Mouse (Mus musculus) gastrocnemius, postnatal 4 days (tissue): ENCODE data around the gene 4932429P05Rik. TPM values are rescaled to one million over a fixed set of nuclear protein-coding genes. Genes with fewer than 3 reads are reported as not detected.

Experiments used
- DNase-seq, 2 experiments: peaks; one replicate each; pipeline ENCODE4 v3.0.0; 2021 to 2022; ENCODE audit warnings: low spot score in 2 of 2, mixed read lengths in 2 of 2
- long read RNA-seq, 2 experiments: library from polyadenylated mRNA; stranded (forward); transcript quantifications; one replicate each; pipeline ENCODE4 v2.0.0; 2021
- total RNA-seq, 2 experiments: library from RNA; stranded (reverse); gene quantifications; 2 replicates each; pipeline ENCODE4 v1.2.3; 2021

The 4932429P05Rik gene
- not detected for total RNA-seq
- long read RNA-seq, experiment 1: 0 reads
- long read RNA-seq, experiment 2: 0 reads

- DNase-seq: no peak
Observed at GRCm38 (mm10) chrX:89751968-89752367, at the start of gene 4932429P05Rik. TSS of gene 4932429P05Rik (plus strand) at chrX:89752268.

Other genes starting within 250 kb of the 4932429P05Rik start
- not detected for gene 4930415L06Rik, start 180.6 kb downstream of the 4932429P05Rik start, total RNA-seq